Mouse (Mus musculus) left cerebral cortex, adult 9 months (tissue): Measurements from ENCODE around the gene Pappa.

Experiments used
- DNase-seq, 2 experiments: peaks; one replicate each; pipeline ENCODE4 v3.0.0; 2022; ENCODE audit warnings: low spot score in 2 of 2

Gene Pappa

DNA sequence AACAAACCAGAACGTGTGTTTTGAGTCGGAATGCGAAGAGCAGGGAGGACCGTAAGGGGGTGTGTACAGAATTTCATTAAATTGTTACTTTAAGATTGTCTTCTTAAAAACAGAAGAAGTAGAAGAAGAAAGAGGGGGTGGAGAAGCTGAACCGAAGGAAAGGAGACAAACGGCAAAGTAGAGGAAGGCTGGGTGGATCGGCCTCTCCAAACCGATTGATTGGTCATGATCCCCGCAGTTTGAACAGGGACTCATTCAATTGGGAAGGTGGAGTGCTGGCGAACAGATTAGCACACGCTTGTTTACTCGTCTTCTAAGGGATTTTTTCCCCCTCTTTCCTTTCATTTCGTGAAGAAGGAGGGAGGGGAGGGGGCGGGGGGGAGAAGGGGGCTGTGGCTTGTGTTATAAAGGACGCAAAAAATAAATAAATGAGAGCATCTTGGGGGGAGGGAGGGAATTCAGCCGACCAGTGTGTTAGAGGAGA, at the start of gene Pappa:
Pappa (plus strand) TSS at position 434 of the 484 bp plus-strand sequence.
- DNase-seq: no peak

DNA sequence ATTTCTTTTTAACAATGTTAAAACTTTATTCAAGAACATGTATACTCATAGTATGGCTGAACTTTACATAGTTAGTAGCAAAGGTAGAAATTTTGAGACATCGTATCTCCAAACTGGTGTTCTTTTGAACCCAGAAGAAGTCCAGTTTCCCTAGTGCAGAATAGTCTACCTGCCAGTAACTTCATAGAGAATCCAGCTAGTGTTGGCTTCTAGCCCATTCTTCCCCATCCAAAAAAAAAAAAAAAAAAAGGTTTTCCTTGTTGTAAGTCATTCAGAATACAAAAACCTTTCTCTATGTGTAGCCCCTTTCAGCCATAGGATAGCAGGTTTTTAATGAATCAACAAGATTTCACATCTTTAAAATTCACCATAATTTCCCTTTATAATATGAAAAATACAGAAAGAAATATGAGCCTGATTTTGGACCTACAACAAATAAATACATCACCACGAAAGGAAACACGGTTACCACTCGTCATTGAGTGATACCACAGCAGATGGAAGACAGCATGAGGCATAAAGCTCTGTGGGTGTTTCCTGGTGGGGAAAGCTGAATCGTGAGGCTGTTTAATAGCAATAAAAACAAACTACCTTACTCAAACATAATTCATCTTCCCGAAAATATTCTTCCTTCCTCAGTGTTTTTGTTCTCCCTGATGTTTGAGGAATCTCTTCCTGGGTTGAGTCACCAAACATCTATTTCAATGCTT, 45.9 kb upstream of the Pappa start:
- peak in 1 of 2 experiments; percentile 3 for DNase-seq

DNA sequence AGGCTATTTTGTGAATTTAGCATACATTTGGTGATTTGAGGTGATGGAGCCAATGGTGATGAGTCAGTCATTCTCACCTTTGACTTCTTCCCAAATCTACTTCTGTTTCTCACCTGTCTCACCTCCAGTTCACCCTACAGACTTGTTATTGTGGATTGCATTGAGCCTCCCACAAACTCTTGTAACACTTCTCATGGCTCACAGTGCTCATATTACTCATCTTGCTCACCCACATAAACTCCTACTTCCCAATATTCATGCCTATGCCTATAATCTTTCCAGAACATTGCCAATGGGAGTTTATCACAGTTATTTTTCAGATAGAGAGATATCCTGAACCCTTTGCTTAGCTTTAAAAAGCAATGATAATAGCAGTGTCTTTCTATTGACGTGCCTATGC, 37.1 kb upstream of the Pappa start:
- DNase-seq: peak; percentile 3 to 8

DNA sequence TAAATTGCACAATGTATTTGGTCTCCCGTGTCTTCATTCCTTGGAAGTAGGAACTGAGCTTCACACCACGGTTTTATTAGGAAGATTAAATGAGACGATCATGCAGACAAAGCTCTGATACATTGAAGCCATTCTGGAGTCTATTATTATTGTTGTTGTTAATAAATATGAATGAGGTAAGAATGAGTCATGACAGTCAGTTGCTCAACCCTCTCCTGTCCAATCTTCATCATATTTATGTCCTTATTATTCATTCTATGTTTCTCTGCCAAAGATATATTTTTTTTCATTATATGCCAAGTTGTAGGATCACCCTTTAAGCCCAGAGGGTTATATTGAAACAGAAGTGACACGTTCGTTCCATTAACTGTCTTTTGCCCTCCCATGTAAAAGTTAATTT, 36.4 kb upstream of the Pappa start:
- no peak for DNase-seq

DNA sequence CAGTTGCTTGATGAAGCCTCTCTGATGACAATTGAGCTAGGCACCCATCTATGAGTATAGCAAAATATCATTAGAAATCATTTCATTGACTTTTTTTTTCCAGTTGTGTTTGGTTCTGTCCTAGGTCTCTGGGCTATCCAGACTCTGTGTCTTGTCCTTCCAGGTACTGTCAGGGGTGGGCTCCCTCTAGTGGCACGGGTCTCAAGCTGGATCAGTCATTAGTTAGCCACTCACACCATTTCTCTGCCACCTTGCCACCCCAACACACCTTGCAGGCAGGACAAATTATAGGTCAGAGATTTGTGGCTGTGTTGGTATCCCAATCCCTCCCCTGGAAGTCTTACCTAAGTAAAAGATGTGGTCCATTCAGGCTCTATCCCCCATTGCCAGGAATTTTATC, 31.8 kb upstream of the Pappa start:
- no peak for DNase-seq

DNA sequence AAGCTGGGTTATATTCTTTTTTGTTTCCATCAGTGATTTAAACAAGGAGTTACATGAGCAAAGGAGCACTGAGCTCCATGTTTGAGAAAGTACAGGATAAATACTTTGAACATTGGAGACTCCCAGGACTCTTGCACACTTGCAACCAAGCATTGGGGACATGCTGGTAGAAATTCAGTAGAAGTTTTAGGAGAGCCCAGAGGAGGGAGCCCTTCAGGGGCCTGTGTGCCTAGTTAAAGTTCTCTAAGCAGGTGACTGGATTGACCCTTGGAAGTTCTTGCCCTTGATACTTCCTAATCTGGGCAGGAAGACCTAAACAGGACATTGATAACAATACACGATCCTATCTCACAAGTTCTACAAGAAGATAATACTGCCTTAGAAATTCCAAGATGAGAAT, 3.6 kb upstream of the Pappa start:
- no peak for DNase-seq

DNA sequence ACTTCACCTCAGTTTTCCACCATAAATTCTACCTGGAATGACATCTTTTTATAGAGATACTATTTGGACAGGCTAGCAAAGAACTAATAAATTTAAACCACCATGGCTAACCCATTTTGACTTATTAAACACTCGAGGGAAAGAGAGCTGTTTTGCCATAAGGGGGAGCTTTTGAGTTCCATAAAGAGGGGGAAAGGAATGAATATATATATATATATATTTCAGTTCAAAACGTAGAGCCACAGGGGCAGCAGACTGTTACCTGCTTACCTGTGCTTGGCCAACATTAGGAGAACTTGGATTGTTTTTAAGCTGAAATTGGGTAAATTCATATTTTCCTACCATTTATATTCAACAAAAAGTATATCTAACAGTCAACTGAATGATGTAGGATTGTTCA, 1.1 kb upstream of the Pappa start:
- DNase-seq: no peak

DNA sequence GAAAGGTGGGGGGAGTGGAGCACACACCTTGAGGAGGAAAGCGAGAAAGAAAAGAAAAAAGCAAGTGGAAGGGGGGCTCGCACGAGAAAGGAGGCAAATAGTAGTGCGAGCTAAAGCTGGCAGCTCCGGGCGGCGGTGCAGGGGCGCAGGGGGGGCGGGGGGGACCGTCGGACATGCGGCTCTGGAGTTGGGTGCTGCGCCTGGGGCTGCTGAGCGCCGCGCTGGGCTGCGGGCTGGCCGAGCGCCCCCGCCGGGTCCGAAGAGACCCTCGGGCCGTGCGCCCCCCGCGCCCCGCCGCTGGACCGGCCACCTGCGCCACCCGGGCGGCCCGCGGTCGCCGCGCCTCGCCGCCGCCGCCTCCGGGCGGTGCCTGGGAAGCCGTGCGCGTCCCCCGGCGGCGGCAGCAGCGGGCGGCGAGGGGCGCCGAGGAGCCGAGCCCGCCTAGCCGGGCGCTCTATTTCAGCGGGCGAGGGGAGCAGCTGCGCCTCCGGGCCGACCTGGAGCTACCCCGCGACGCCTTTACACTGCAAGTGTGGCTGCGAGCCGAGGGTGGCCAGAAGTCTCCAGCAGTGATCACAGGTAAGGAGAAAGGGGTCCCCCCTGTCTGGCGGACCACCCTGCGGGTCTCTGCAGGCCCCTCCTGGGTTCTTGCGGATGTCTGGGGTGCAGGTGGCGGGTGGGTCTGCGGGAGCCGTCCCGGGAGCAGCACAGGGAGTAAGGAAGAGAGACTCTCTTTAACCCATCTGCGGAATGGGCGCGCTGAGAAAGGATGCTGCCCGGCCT, 586 bp downstream of the Pappa start:
- no peak for DNase-seq

DNA sequence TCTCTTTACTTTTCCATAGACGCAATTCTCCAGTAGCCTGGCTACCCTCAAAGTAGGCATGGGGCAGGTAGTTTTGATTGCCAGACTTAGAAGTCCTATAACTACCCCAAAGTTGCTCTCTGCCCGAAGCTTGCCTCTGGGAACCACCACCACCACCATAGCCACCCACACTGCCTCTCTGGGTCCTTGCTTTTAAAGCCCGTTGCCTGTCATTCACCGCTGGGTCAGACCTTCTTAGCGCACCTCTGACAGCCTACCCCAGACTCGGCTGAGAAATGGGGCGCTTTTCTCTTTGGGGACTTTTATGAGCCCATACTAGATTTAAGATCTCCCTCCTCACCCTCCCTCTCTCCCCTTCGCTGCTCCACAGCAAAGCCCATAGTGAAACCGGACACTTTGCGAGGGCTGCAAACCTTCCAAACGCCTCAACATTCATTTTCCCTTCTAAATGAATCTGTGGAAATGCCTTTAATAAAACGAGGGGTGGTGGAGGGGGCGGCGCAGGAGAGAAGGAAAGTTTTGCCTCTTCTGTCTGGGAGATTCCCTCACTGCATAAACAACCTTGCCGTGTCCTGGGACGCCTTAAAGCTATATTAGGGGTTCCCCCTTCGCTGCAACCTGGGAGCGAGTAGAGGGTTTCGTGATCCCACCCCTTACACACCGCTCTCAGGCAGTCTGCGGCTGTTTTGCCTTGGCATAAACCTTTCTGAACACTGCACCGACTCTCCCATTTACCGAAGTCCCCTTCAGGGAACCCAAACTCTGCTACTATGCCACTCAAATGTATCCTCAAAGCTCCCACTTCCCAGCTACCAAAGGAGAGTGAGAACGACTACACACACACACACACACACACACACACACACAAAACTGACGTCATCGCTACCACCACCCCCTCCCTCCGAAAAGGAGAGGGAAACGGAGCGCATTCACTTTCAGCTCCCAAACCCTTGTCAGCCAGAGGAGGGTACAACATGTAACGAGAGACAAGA, 1.7 kb downstream of the Pappa start:
- DNase-seq: peak in 1 of 2 experiments; percentile 13

DNA sequence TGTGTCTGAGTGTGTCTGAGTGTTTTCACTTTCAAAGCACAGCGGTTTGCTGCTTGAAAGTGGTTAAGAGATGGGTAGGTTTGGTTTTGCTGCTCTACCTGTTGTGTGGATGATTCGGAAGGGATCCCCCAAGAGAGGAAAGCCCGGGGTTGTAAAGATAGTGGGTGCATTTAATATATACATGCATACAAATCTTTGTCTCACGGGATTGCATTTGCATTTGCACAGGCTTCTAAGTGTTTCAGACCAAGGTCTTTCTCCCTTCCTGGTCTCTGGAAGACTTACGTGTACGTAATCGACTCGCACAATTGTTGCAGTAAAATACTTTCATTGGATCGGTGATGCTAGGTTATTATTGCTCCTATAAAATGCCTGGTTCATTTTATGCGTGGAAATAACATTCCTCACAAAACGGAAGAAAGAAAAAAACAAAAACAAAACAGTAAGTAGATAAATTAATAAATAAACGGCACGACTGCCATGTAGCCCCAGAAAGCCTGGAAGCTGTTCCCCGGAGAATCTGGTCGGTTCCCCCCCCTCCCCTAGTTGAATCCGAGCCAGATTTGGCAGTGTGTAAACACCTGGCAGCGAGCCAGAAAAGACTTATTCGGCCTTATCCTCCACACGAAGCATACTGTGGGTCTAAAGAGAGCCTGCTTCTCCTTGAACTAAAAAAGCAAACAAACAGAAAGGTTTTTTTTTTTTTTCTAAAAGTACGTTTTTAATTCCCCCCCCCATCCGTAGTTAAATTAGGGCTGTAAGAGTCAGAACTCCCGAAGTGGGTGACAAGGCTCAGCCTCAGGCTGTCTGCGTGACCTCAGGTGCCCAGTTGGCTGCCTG, 2.7 kb downstream of the Pappa start:
- DNase-seq: no peak

DNA sequence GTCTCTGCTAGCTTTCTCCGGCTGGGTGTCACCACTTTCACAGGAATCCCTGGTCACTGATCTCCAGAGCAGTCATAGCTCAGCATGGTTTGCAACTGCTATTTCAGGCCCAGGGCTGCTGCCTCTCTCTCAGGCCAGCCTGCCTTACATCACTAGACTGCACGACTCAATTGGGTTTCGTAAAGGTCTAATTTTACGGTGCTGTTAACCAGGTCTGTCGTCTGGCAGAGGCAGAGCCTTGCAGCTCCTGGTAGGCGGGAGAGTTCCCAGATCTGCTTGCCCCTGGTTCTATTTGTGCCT, 3.3 kb downstream of the Pappa start:
- DNase-seq: no peak

DNA sequence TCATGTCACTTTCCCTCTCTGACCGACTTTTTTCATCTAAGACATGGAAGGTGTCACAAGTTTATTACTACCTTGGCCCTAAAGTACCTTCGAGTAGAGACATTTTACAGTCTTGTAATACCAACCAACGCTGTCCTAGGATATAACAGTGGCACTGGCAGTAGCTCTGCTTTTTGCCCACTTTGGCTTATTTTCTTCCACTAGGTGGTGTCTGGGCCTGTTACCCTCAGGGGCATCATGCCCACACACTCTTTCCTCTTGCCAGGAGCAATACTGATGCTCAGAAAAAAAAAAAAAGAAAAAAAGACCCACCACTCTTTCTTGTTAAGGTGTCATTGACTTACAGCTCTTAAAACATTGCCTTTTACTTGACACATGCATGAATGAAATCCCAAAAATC, 8.7 kb downstream of the Pappa start:
- no peak for DNase-seq

DNA sequence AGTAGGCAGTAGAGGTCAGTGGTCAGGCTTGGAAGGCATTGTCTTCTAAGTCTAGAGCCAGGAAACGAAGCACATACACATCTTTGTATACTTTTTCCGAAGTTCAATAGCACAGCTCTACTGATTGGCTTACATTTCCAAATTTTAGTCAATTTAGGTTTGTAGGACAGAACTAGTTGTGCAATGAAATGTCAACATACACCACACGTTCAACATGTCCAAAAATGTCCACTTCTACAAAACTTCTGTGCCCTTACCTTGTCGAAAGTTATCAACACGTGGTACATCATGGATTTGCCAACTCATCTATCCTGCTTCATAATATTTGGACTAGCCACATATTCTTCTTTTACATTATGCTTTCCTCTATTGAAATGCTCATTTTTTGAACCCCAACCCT, 10.4 kb downstream of the Pappa start:
- no peak for DNase-seq

DNA sequence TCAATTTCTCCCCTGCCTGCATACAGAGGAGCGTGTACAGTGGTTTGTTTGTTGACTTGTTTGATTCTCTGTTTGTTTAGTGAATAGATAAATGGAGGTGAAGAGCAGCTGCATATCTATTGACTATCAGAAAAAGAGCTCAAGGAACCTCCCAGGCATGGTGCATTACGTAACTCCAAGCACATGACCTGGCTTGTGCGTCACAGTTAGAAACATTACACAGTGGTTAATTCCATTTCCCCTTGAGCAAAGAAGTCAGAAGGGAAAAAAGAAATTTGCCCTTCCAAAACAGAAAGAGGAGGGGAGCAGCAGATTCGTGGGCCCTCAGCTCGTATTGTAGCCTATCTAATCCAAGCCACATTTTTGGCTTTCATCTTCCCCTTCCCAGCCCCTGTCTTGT, 11.1 kb downstream of the Pappa start:
- no peak for DNase-seq

DNA sequence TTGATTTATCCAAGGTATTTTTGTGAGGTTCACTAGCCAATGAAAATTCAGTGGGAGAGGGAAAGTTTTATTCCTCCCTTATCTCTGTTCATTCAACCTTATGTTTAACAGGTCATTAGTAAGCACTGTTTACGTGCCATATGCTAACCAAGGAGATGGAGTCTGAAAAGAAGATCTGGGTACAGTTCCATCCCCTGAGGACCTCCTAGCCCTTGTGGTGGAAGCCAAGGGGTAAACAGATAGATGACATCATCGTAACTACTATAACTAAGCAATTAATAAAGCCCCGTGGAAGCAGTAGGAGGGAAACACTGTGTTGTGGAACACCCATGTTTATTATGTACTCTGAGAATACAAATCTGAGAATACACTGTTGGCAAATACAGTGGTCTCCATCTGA, 12.6 kb downstream of the Pappa start:
- no peak for DNase-seq

DNA sequence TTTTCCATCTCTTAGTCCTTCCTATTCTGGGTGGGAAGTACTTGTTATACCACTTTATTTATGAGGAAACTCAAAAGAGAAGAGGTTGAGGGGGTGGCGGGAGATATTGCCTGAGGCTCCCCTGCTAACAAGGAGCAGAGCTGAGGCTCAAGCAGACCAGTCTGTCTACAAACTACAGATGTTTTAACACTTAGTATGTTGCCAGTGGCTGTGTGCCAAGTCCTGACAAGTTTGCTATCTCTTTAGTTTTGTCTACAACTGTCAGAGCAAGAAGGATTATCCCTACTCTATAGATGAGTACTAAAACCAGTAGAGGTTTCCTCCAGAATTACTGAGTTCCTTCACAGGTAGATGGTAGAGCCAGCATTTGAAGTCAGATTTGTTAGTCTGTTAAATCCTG, 23.0 kb downstream of the Pappa start:
- no peak for DNase-seq

DNA sequence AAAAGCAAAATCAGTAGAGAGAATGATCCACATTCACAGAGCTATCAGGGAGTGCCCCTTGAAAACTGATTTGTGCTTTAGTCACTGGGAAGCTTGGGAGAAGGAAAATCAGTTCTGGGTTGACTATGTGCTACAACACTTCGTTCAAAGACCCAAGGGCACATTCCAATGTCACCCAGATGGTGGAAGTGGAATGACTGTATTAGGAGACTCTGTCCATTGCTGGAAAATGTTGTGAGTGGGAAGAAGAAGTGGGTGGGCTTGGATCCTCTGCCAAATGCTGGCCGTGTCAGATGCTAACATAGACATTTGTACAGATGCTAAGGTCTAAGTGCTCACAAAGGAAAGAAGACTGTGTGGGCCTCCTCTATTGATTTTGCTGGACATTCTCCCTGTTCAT, 29.6 kb downstream of the Pappa start:
- DNase-seq: no peak

DNA sequence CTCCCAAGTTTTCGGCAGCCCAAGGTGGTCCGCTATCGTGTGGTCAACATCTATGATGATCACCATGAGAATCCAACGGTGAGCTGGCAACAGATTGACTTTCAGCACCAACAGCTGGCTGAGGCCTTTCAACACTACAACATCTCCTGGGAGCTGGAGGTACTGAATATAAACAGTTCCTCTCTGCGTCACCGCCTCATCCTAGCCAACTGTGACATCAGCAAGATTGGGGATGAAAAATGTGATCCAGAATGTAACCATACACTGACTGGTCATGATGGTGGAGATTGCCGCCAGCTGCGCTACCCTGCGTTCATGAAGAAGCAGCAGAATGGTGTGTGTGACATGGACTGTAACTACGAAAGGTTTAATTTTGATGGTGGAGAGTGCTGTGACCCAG, 32.3 kb downstream of the Pappa start:
- no peak for DNase-seq

DNA sequence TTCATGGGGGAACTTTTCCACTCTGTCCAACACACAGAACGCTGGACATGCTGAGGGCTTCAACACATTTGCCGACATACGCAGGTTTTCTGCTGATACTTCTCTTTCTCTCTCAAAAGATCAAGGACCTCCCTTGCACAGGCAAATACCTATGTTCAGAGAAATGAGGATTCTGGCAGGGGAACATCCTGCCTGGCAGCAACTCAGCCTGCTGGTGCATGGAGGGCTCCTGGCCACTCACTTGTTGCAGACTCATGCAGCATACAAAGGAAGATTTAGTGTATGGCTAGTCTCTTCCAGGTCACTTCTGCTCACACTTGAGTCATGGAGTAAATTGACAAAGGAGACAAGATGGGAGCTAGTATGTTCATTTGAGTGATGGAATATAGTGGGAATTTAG, 34.7 kb downstream of the Pappa start:
- DNase-seq: no peak

DNA sequence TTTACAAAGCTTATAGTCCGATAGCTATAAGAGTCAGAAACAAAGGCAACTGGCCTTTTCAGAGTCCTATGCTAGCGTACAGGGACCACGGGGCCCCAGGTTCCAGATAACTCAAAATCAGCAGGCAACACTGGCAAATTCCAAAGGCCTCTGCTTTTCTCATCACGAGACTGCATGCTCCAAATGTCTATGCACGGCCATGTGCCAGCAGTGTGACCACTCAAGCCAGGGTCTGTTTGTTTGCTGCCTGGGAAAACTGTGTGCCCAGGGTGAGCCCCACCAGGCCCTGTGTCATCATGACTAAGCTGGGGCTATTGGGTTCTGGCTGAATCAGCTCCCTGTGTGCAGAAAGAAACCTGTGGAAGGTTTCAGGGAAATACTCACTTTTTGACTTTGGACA, 35.5 kb downstream of the Pappa start:
- no peak for DNase-seq

DNA sequence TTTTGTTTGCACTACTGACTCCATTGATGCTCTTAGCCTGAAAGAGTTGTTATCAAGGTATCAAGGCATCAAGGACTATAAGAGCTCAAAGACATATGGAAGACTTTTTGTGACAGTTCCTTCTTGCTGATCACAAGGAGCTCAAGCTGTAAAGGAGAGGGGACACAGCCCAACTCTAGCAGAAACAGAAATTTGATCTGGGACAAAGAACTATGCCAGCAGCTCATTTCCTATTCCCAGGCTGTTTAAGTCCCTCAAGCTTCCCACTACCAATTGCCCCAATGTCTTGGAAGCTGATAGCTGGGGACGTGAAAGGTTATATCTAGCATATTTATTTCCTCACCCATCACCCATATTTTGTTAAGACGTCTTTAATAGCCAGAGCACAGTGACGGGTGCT, 39.7 kb downstream of the Pappa start:
- no peak for DNase-seq
